ENCODE assay signal across 8 mouse cellular contexts in genomic region chr17:46132058-46132718, GRCm38 (mm10). TPM values are rescaled to one million over a fixed set of nuclear protein-coding genes. Genes with fewer than 3 reads are reported as not detected.
DNase-seq lines count a peak whose midpoint lies in the region; ATAC-seq and TF ChIP-seq lines count a peak whose summit lies in the region.

No protein-coding gene starts in this region.

- WGBS in embryonic facial prominence, embryonic 11.5 days: 14% methylated on average over 12 of the region's 12 CpGs
- WGBS in heart, embryonic 12.5 days: 16% methylated on average over 12 of the region's 12 CpGs
- 10% methylated on average over 12 of the region's 12 CpGs for WGBS in kidney, embryonic 16.5 days
- WGBS in liver, embryonic 12.5 days (ENCODE audit: insufficient replicate concordance): 16% methylated on average over 12 of the region's 12 CpGs
- 21% methylated on average over 12 of the region's 12 CpGs for WGBS in stomach, postnatal 0 days

- no peak overlapping the region for H3ac ChIP-seq in C2C12 (ENCODE audit: control insufficient read depth, insufficient read length, low read depth)

- no peak overlapping the region for H3K9ac ChIP-seq in embryonic facial prominence, embryonic 11.5 days (replicated peaks; ENCODE audit: low read length)
- H3K9ac ChIP-seq in heart, embryonic 12.5 days: no peak overlapping the region
- H3K9ac ChIP-seq in kidney, embryonic 16.5 days (replicated peaks; ENCODE audit: low read length): 0 out of 2 replicates have a peak overlapping the region, but pooled peaks have one; percentile 45
- no peak overlapping the region for H3K9ac ChIP-seq in liver, embryonic 12.5 days
- no peak overlapping the region for H3K9ac ChIP-seq in stomach, postnatal 0 days (ENCODE audit: low read length)

- H3K4me1 ChIP-seq in embryonic facial prominence, embryonic 11.5 days (ENCODE audit: control insufficient read depth, insufficient read depth, low read length): no peaks in the 10 kb centered on the region
- peaks cover 12% of the 10 kb centered on the region; the same call in 1 of the 2 replicates for H3K4me1 ChIP-seq in heart, embryonic 12.5 days (replicated peaks)
- peaks cover 9% of the 10 kb centered on the region for H3K4me1 ChIP-seq in kidney, embryonic 16.5 days (ENCODE audit: insufficient read depth, low read length)
- H3K4me1 ChIP-seq in liver, embryonic 12.5 days: peaks cover 13% of the 10 kb centered on the region
- H3K4me1 ChIP-seq in stomach, postnatal 0 days (replicated peaks; ENCODE audit: control insufficient read depth, insufficient read depth): no peaks in the 10 kb centered on the region

- H3K27ac ChIP-seq in embryonic facial prominence, embryonic 11.5 days (replicated peaks; ENCODE audit: low read depth, low read length): no peak overlapping the region
- H3K27ac ChIP-seq in heart, embryonic 12.5 days (ENCODE audit: poor library complexity, severe bottlenecking): no peak overlapping the region
- peak overlapping the region; percentile 37 for H3K27ac ChIP-seq in kidney, embryonic 16.5 days (ENCODE audit: low read length)
- no peak overlapping the region for H3K27ac ChIP-seq in liver, embryonic 12.5 days
- H3K27ac ChIP-seq in stomach, postnatal 0 days (replicated peaks): no peak overlapping the region

- no peak for TF ChIP-seq EP300 in stomach, postnatal 0 days (optimal IDR thresholded peaks at IDR 0.05)

- H3K79me2 ChIP-seq in C2C12 (ENCODE audit: control insufficient read depth, insufficient read depth): no peaks in the 10 kb centered on the region

- TF ChIP-seq CTCF in C2C12 (IDR thresholded peaks at IDR 0.05; ENCODE audit: control insufficient read depth, insufficient read depth, insufficient read length): peak; percentile 82
- peak; percentile 96 for TF ChIP-seq CTCF in stomach, postnatal 0 days (IDR thresholded peaks at IDR 0.05; ENCODE audit: low read depth)

- H3K27me3 ChIP-seq in C2C12 (ENCODE audit: control insufficient read depth, insufficient read depth, insufficient read length): no peaks in the 10 kb centered on the region
- H3K27me3 ChIP-seq in embryonic facial prominence, embryonic 11.5 days (ENCODE audit: control insufficient read depth, insufficient read depth, low read length): no peaks in the 10 kb centered on the region
- H3K27me3 ChIP-seq in heart, embryonic 12.5 days (replicated peaks): no peaks in the 10 kb centered on the region
- no peaks in the 10 kb centered on the region for H3K27me3 ChIP-seq in kidney, embryonic 16.5 days (ENCODE audit: insufficient read depth, low read length)
- H3K27me3 ChIP-seq in liver, embryonic 12.5 days (replicated peaks): peaks cover 11% of the 10 kb centered on the region; the same call in 1 of the 2 replicates
- no peaks in the 10 kb centered on the region for H3K27me3 ChIP-seq in stomach, postnatal 0 days (ENCODE audit: control insufficient read depth, insufficient read depth, low read length)

- no peak overlapping the region for H3K4me3 ChIP-seq in C2C12 (ENCODE audit: insufficient read depth, poor library complexity, severe bottlenecking)
- H3K4me3 ChIP-seq in embryonic facial prominence, embryonic 11.5 days (ENCODE audit: low read depth, low read length): no peak overlapping the region
- no peak overlapping the region for H3K4me3 ChIP-seq in heart, embryonic 12.5 days
- H3K4me3 ChIP-seq in kidney, embryonic 16.5 days (ENCODE audit: low read length): no peak overlapping the region
- no peak overlapping the region for H3K4me3 ChIP-seq in liver, embryonic 12.5 days
- no peak overlapping the region for H3K4me3 ChIP-seq in stomach, postnatal 0 days (ENCODE audit: low read depth, low read length)

- H3K79me3 ChIP-seq in C2C12 (ENCODE audit: low read depth): no peaks in the 10 kb centered on the region

- peaks cover 16% of the 10 kb centered on the region for H3K36me3 ChIP-seq in C2C12 (ENCODE audit: control insufficient read depth, insufficient read depth)
- H3K36me3 ChIP-seq in embryonic facial prominence, embryonic 11.5 days (replicated peaks; ENCODE audit: control insufficient read depth, insufficient read depth, low read depth, low read length): peaks cover 5% of the 10 kb centered on the region
- H3K36me3 ChIP-seq in heart, embryonic 12.5 days: peaks cover 31% of the 10 kb centered on the region
- peaks cover 22% of the 10 kb centered on the region for H3K36me3 ChIP-seq in kidney, embryonic 16.5 days (ENCODE audit: insufficient read depth, low read length)
- peaks cover 29% of the 10 kb centered on the region for H3K36me3 ChIP-seq in liver, embryonic 12.5 days
- peaks cover 3% of the 10 kb centered on the region; the same call in 1 of the 2 replicates for H3K36me3 ChIP-seq in stomach, postnatal 0 days (ENCODE audit: control insufficient read depth, insufficient read depth, low read length)

- H3K9me3 ChIP-seq in embryonic facial prominence, embryonic 11.5 days (replicated peaks; ENCODE audit: control insufficient read depth, low read length): no peaks in the 10 kb centered on the region
- H3K9me3 ChIP-seq in heart, embryonic 12.5 days (replicated peaks): no peaks in the 10 kb centered on the region
- H3K9me3 ChIP-seq in kidney, embryonic 16.5 days (ENCODE audit: low read length): no peaks in the 10 kb centered on the region
- no peaks in the 10 kb centered on the region for H3K9me3 ChIP-seq in liver, embryonic 12.5 days (replicated peaks)
- no peaks in the 10 kb centered on the region for H3K9me3 ChIP-seq in stomach, postnatal 0 days (ENCODE audit: control insufficient read depth, low read length)

- DNase-seq in adrenal gland, postnatal 25 days: peak; percentile 80
- peak; percentile 89 for DNase-seq in embryonic facial prominence, embryonic 11.5 days (ENCODE audit: low spot score)
- DNase-seq in natural killer cell, adult 2 months (ENCODE audit: low spot score in 2 of 2): peak; percentile 36 to 54
- DNase-seq in stomach, postnatal 0 days (ENCODE audit: low spot score): peak; percentile 80

- H3K4me2 ChIP-seq in embryonic facial prominence, embryonic 11.5 days (ENCODE audit: low read depth, low read length): no peak overlapping the region
- no peak overlapping the region for H3K4me2 ChIP-seq in heart, embryonic 12.5 days
- peak overlapping the region; percentile 29; the same call in 1 of the 2 replicates for H3K4me2 ChIP-seq in kidney, embryonic 16.5 days (replicated peaks; ENCODE audit: low read depth, low read length)
- no peak overlapping the region for H3K4me2 ChIP-seq in liver, embryonic 12.5 days
- no peak overlapping the region for H3K4me2 ChIP-seq in stomach, postnatal 0 days (replicated peaks; ENCODE audit: low read depth)

- no peak for ATAC-seq in embryonic facial prominence, embryonic 11.5 days (replicated peaks; ENCODE audit: insufficient number of reproducible peaks, low FRiP score, low TSS enrichment, low read depth)
- ATAC-seq in heart, embryonic 12.5 days (ENCODE audit: insufficient number of reproducible peaks, low FRiP score): peak; percentile 16; the same call in 1 of the 2 replicates
- peak; percentile 62 for ATAC-seq in kidney, embryonic 16.5 days (ENCODE audit: low FRiP score, low TSS enrichment)
- 0 out of 2 replicates have a peak, but pooled peaks have one; percentile 31 for ATAC-seq in liver, embryonic 12.5 days
- peak; percentile 28; the same call in 1 of the 2 replicates for ATAC-seq in stomach, postnatal 0 days (ENCODE audit: low FRiP score, low TSS enrichment)

TF ChIP-seq in C2C12, 6 proteins besides CTCF, POLR2A, EP300 and RAD21:
- no peak for TF ChIP-seq MAX (IDR thresholded peaks at IDR 0.05)
- no peak for TF ChIP-seq USF1 (IDR thresholded peaks at IDR 0.05; ENCODE audit: low read depth)

RNA-seq across cellular contexts. Expression of gene Rsph9, which starts 11.8 kb away (rescaled TPM):
- polyA plus RNA-seq in C2C12 (2012; fragmentation: generic; extraction: Trizol): 2.5 TPM
- 4.4 and 7.6 TPM in 2 replicates for total RNA-seq in adrenal gland, postnatal 25 days (2021)
- polyA plus RNA-seq in embryonic facial prominence, embryonic 11.5 days (2014; fragmentation: Nextera tagmentation; extraction: Ambion mirVana): 12.5 and 13.0 TPM in 2 replicates
- 5.5 and 5.8 TPM in 2 replicates for polyA plus RNA-seq in heart, embryonic 12.5 days (2016; fragmentation: Nextera tagmentation; extraction: Ambion mirVana)
- polyA plus RNA-seq in kidney, embryonic 16.5 days (2015; fragmentation: Nextera tagmentation; extraction: Ambion mirVana): 15.1 and 16.5 TPM in 2 replicates
- 0.72 and 1.5 TPM in 2 replicates for polyA plus RNA-seq in liver, embryonic 12.5 days (2016; fragmentation: Nextera tagmentation; extraction: Ambion mirVana)
- 13.1 and 13.6 TPM in 2 replicates for polyA plus RNA-seq in stomach, postnatal 0 days (2015; fragmentation: Nextera tagmentation; extraction: Ambion mirVana)

RNA-seq across cellular contexts. Expression of gene Mad2l1bp, which starts 21.2 kb away (rescaled TPM):
- 29.6 TPM for polyA plus RNA-seq in C2C12 (2012; fragmentation: generic; extraction: Trizol)
- total RNA-seq in adrenal gland, postnatal 25 days (2021): 18.3 and 20.6 TPM in 2 replicates
- polyA plus RNA-seq in embryonic facial prominence, embryonic 11.5 days (2014; fragmentation: Nextera tagmentation; extraction: Ambion mirVana): 37.1 and 37.2 TPM in 2 replicates
- 34.0 and 35.6 TPM in 2 replicates for polyA plus RNA-seq in heart, embryonic 12.5 days (2016; fragmentation: Nextera tagmentation; extraction: Ambion mirVana)
- polyA plus RNA-seq in kidney, embryonic 16.5 days (2015; fragmentation: Nextera tagmentation; extraction: Ambion mirVana): 39.9 and 41.2 TPM in 2 replicates
- polyA plus RNA-seq in liver, embryonic 12.5 days (2016; fragmentation: Nextera tagmentation; extraction: Ambion mirVana): 44.1 and 46.7 TPM in 2 replicates
- polyA plus RNA-seq in stomach, postnatal 0 days (2015; fragmentation: Nextera tagmentation; extraction: Ambion mirVana): 35.5 and 35.8 TPM in 2 replicates

RNA-seq across cellular contexts. Expression of gene Mrps18a, which starts 21.4 kb away (rescaled TPM):
- 136 TPM for polyA plus RNA-seq in C2C12 (2012; fragmentation: generic; extraction: Trizol)
- 107 and 108 TPM in 2 replicates for total RNA-seq in adrenal gland, postnatal 25 days (2021)
- 133 and 134 TPM in 2 replicates for polyA plus RNA-seq in embryonic facial prominence, embryonic 11.5 days (2014; fragmentation: Nextera tagmentation; extraction: Ambion mirVana)
- polyA plus RNA-seq in heart, embryonic 12.5 days (2016; fragmentation: Nextera tagmentation; extraction: Ambion mirVana): 121 and 125 TPM in 2 replicates
- 159 and 162 TPM in 2 replicates for polyA plus RNA-seq in kidney, embryonic 16.5 days (2015; fragmentation: Nextera tagmentation; extraction: Ambion mirVana)
- 107 and 110 TPM in 2 replicates for polyA plus RNA-seq in liver, embryonic 12.5 days (2016; fragmentation: Nextera tagmentation; extraction: Ambion mirVana)
- polyA plus RNA-seq in stomach, postnatal 0 days (2015; fragmentation: Nextera tagmentation; extraction: Ambion mirVana): 94.9 and 99.0 TPM in 2 replicates

RNA-seq across cellular contexts. Expression of gene Gtpbp2, which starts 28.6 kb away (rescaled TPM):
- polyA plus RNA-seq in C2C12 (2012; fragmentation: generic; extraction: Trizol): 14.4 TPM
- 101 and 112 TPM in 2 replicates for total RNA-seq in adrenal gland, postnatal 25 days (2021)
- polyA plus RNA-seq in embryonic facial prominence, embryonic 11.5 days (2014; fragmentation: Nextera tagmentation; extraction: Ambion mirVana): 18.1 and 19.3 TPM in 2 replicates
- 34.5 and 39.1 TPM in 2 replicates for polyA plus RNA-seq in heart, embryonic 12.5 days (2016; fragmentation: Nextera tagmentation; extraction: Ambion mirVana)
- polyA plus RNA-seq in kidney, embryonic 16.5 days (2015; fragmentation: Nextera tagmentation; extraction: Ambion mirVana): 44.8 and 51.2 TPM in 2 replicates
- polyA plus RNA-seq in liver, embryonic 12.5 days (2016; fragmentation: Nextera tagmentation; extraction: Ambion mirVana): 32.6 and 33.7 TPM in 2 replicates
- polyA plus RNA-seq in stomach, postnatal 0 days (2015; fragmentation: Nextera tagmentation; extraction: Ambion mirVana): 21.2 and 21.6 TPM in 2 replicates
